Mouse (Mus musculus) cortical plate, adult 2 months (tissue): ENCODE measurements at regions not wholly inside any gene's neighbourhood (a gene's known extent, or its start where the extent isn't known, plus 50 kb on each side); places are given as distances from the start of the nearest gene placed in this dataset.

Experiments
- H3K27ac ChIP-seq: fragments of 200-500 bp; 2 replicates; pipeline ENCODE4 v1.5.1; 2012; ENCODE audit warnings: low read length, control low read depth, inconsistent platforms; ENCODE audit not compliant: insufficient read depth
- H3K4me1 ChIP-seq: fragments of 200-500 bp; 2 replicates; pipeline ENCODE4 v1.6.1; 2011; ENCODE audit warnings: low read length; ENCODE audit not compliant: control insufficient read depth, insufficient read depth
- H3K4me3 ChIP-seq: fragments of 200-500 bp; 2 replicates; pipeline ENCODE4 v1.5.1; 2011; ENCODE audit warnings: mild to moderate bottlenecking, low read length, control low read depth; ENCODE audit not compliant: insufficient read depth
- CTCF ChIP-seq: fragments of 200-500 bp; IDR thresholded peaks from 2 replicates; pipeline ENCODE4 v1.5.1; 2011; ENCODE audit warnings: mild to moderate bottlenecking, control low read depth, low read length; ENCODE audit not compliant: insufficient read depth; ENCODE audit errors: extremely low read depth
- POLR2A ChIP-seq: fragments of 200-500 bp; IDR thresholded peaks from 2 replicates; pipeline ENCODE4 v1.6.1; 2011; ENCODE audit warnings: mild to moderate bottlenecking, low read length, control low read depth; ENCODE audit not compliant: insufficient read depth; ENCODE audit errors: extremely low read depth

DNA sequence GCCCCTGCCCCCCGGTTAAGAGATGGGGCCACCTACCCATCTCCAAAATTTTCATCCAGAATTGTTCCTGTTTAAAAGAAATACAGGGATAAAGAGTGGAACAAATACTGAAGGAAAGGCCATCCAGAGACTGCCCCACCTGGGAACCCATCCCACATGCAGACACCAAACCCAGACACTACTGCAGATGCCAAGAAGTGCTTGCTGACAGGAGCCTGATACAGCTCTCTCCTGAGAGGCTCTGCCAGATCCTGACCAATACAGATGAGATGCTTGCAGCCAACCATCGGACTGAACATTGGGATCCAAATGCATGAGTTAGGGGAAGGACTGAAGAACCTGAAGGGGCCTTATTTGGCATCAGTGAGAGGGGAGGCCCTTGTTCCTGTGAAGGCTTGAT, 363.2 kb upstream of the Trib2 start:
- Histone ChIP-seq H3K4me3 (no peak overlapping the region), H3K27ac (no peak overlapping the region), H3K4me1 (no peaks in the 10 kb centered on the region)
- TF ChIP-seq CTCF (no peak), POLR2A (no peak)

DNA sequence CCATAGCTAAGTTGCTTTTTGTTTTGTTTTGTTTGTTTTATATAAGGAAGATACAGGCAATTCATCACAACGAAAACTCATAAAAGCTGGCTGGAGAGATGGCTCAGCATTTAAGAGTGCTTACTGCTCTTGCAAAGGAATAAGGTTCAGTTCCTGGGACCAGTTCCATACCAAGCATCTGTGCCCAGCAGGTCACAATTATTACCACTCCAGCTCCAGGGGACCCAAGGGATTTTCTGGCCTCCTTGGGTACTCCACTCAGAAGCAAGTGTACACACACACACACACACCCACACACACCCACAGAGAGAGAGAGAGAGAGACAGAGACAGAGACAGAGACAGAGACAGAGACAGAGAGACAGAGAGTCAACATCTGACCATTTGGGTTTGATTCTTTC, 359.6 kb upstream of the Trib2 start:
- no peak overlapping the region for H3K27ac ChIP-seq
- no peak overlapping the region for H3K4me3 ChIP-seq
- TF ChIP-seq POLR2A (no peak), CTCF (no peak)

DNA sequence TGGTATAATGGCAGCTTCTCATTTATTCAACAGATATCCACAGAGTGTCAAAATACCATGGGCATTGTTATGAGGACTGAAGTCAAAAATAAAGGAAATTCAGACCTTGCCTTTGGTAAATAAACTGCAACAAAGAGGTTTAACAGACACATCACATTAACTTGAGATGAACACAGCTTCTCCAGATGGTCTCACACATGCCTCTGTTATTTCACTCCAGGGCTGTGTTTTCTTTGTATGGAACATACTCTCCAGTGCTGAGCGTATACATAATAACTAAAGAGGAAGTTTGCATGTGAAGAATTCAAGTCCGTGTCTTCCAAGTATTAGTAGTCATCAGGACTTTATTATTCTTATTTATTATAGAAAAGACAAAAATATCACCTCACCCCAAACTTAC, 355.5 kb upstream of the Trib2 start:
- no peak for TF ChIP-seq CTCF
- TF ChIP-seq POLR2A: no peak
- no peak overlapping the region for H3K27ac ChIP-seq
- no peak overlapping the region for H3K4me3 ChIP-seq
- no peaks in the 10 kb centered on the region for H3K4me1 ChIP-seq

More for the DNA sequence above, 359.6 kb upstream of the Trib2 start:
- no peaks in the 10 kb centered on the region for H3K4me1 ChIP-seq

DNA sequence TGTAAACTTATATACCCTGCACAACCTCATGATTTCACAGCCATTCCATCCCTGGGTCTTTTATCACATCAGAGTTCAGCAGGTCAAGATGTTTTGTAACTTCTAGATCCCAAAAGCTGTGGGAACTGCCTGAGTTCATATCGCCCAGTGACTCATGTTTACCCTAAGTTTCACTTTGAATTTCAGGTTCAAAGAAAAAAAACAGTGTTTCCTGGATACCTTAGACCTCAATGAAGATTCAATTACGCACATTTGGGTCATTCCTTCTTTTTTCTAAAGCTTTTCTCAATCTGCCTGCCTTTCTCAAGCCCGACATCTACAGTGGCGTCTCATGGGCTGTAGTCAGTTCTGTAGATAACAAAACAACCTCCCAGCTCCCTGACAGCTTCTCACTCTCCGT, 354.9 kb upstream of the Trib2 start:
- Histone ChIP-seq H3K27ac (no peak overlapping the region), H3K4me1 (no peaks in the 10 kb centered on the region), H3K4me3 (no peak overlapping the region)
- TF ChIP-seq POLR2A (no peak), CTCF (no peak)

DNA sequence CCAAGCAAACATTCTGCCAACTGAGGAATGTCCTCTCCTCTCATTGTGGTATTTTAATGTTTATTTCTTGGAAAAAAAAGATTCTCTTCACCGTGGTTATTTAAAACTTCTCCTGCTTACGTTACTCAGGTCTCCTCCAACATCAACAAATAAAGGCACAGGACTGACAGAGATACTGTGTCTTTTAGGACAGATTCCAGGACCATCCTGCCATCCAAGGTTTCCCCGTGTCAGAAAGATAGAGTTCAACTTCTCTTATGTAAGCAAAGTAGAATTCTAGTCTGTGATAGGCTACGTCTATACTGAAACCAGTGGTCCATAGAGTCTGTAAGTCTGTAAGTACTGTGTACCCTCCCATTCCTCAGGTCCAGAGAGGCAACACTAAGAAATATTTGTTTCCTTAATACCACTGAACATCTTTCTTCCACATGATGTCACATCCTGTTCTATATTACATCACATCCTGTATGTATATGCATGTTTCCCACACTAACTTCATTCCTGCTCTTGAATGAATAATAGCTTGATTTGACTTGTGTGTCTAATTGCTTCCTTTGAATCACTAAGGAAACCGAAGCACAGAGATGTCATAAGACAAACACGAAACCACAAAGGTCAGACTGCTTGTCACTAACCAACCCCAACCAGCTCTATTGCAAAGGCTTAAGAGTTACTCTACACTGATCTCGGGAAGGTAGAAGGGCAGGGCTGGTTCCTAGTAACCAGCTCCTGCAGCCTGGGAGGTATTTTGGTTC, 353.2 kb upstream of the Trib2 start:
- H3K4me1 ChIP-seq: no peaks in the 10 kb centered on the region
- no peak overlapping the region for H3K4me3 ChIP-seq
- TF ChIP-seq CTCF (no peak), POLR2A (no peak)
- no peak overlapping the region for H3K27ac ChIP-seq

DNA sequence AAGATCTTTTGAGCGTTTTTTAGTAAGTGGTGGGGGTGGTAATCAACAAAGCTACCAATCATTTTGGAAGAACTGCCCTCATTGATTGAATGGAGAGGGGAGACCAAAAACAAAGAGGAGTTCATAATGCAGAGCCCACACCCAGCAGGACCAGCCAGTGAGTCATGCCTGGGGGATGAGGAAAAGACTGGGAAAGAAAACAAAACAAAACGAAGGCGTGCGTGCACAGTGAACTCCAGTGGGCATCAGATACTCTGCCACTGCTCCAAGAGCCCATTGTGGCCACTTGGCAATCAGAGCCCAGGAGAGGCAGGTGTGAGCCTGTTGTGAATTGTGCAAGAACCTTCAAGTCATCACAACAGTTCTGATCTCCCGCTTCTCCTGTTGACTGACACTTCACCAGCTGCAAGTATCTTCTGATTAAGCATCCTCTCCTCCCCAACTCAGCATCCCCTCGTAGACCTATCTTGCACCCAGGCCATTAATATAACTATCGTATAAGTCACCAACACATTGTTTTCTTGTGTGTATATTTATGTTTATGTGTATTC, 351.1 kb upstream of the Trib2 start:
- Histone ChIP-seq H3K4me3 (no peak overlapping the region), H3K4me1 (no peaks in the 10 kb centered on the region), H3K27ac (no peak overlapping the region)
- TF ChIP-seq CTCF (no peak), POLR2A (no peak)

DNA sequence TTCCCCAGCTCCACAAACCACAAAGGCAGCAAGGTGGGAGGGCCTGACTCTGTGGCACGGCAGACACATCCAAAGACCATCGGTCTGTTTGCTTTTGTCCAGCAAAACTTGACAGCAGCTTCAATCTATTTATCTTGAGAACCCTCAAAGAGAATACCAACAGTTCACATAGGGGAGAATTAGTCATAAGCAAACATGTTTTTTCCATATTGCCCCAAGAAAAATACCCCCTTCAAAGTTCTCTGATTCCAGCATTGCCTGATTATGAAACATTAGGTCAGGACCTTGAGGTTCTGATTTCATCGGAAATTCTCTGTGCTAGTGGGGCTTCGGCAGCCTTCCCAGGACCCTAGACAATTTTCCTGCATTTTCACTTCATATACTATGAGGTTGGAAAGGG, 348.4 kb upstream of the Trib2 start:
- no peaks in the 10 kb centered on the region for H3K4me1 ChIP-seq
- no peak overlapping the region for H3K4me3 ChIP-seq
- no peak overlapping the region for H3K27ac ChIP-seq
- TF ChIP-seq CTCF (no peak), POLR2A (no peak)

DNA sequence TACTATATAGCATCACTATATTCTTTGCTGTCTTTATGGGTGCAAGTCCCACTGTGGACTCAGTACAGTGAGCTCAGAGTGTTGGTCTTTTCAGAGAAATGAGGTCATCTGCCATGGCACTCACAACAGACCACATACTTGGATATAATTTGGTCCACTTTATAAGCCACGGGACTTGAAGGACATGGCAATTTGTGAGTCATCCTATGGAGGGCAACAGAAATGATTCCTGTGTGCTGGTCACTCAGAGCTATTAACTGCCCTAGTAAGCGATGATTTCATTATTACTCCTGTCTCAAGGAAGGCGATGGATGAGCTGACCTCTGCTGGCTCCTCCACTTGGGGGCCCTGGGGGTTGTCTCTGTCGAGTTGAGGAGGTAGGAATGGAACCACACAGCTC, 345.2 kb upstream of the Trib2 start:
- TF ChIP-seq CTCF (no peak), POLR2A (no peak)
- Histone ChIP-seq H3K27ac (no peak overlapping the region), H3K4me3 (no peak overlapping the region), H3K4me1 (no peaks in the 10 kb centered on the region)

DNA sequence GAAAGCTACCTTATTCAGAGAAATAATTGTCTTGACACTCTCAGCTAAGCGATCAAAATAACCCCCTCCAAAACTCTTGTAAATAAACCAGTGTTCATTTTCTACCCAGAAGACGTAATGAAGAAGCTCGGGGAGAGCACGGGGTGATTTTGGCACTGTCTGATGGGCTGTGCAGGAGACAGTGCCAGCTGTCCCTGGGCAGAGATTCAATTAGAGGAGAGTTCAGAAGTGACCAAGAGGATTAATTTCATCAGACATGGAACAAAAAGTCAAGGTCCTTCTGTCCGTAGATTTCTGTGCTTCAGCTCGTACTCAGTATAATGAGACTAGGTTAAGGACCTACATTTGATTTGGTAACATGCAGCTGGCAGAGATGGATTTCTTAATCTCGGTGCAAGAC, 341.2 kb upstream of the Trib2 start:
- Histone ChIP-seq H3K4me3 (no peak overlapping the region), H3K27ac (no peak overlapping the region), H3K4me1 (no peaks in the 10 kb centered on the region)
- TF ChIP-seq POLR2A (no peak), CTCF (no peak)
